Mouse (Mus musculus) adrenal gland, adult 2 months (tissue): ENCODE data around the gene Tipin. TPM values are rescaled to one million over a fixed set of nuclear protein-coding genes. Genes with fewer than 3 reads are reported as not detected.
"Not testable (repeated sequence)": the region's sequence is repeated elsewhere in the genome, so short reads cannot be mapped to it uniquely, and the experiment has no call there.

ENCODE experiments used
- DNase-seq: peaks from one replicate; pipeline ENCODE4 v3.0.0; 2021
- polyA plus RNA-seq: library from polyadenylated mRNA; depleted of rRNA; stranded (reverse); fragments of >200 nt; gene quantifications from 2 replicates; pipeline ENCODE4 v1.2.3, GENCODE M21; 2012
- total RNA-seq, 2 experiments: library from RNA; stranded (reverse); gene quantifications; 2 replicates each; pipeline ENCODE4 v1.2.3; 2021

The Tipin gene
- total and polyA plus RNA-seq, 3 experiments = 0.19 to 27.9 (median 10.2) TPM

DNA sequence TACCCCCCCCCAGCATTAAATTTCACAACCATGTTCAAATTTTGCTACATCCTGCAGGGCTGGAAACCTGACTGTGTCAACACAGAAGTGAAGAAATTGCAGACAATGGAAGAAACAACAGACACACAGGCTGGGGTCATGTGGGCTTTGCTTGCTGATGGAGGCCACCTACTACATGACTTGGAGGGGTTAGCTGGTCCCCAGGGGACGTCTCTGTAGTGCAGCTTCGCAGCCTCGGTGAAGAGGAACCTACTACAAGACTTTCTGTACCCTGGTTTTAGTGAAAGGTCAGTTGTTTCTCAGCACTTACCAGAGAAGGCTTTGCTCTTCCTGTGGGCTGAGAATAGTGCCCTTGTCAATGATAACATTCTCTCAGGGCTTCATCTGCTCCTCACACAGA lies 10.1 kb upstream of the Tipin start:
- DNase-seq = no peak

- DNase-seq = peak; percentile 24
Observed at GRCm38 (mm10) chr9:64272611-64273010, 8.8 kb upstream of the Tipin start.

DNA sequence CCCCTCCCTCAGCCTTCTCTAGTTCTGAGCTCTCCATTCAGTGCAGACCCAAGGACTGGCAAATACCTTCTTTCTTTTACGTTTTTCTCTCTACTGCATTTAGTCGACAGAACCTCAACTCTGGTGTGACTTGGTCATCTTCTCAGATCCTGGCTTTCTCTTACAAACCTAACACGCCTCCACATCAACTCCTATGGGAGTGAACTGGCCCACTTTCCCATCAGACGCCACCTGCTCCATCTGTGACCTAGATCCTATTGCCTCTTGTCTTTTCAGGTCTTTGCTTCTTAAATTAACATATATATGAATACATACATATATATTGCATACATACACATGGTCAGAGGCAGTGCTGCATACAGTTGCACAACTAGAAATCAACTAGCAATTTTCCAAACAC lies 7.6 kb upstream of the Tipin start:
- no peak for DNase-seq

GRCm38 (mm10) chr9:64274291-64274690 lies 7.1 kb upstream of the Tipin start:
- no peak for DNase-seq

- DNase-seq = no peak
Observed at GRCm38 (mm10) chr9:64274919-64275318, 6.5 kb upstream of the Tipin start.

DNA sequence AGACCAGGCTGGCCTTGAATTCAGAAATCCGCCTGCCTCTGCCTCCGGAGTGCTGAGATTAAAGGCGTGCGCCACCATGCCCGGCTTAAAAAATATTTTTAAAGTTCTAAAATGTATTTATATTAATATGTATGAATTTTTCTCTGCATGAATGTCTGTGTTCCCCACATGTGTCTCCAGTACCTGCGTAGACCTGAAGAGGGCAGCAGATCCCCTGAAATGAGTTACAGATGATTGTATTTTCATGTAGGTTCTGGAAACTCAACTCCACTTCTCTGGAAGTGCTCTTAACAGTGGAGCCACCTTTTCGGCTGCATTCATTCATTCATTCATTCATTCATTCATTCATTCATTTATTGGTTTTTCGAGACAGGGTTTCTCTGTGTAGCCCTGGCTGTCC lies 3.7 kb upstream of the Tipin start:
- DNase-seq = peak; percentile 59

GRCm38 (mm10) chr9:64278665-64279310 lies 2.6 kb upstream of the Tipin start:
- no peak for DNase-seq

DNA sequence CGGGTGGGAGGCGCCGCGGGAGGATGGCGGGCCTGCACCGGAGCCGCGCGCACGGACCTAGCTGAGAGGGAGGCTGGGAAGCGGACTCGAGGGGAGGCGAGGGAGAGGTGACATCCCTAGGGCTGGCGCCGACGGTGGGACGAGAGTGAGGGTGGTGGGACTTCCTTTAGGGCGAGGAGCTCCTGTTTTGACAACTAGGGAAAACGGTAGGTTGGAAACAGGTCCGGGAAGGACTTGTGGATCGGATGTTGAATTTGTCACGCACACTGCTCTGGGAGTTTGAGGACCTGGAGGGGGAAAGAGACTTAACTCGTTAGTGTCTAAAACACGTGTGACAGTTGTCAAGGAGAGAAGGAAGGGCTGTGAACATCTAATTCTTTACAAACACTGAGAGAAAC lies 399 bp downstream of the Tipin start:
- DNase-seq = no peak

- no peak for DNase-seq
Observed at GRCm38 (mm10) chr9:64282404-64282987, 1.1 kb downstream of the Tipin start.

GRCm38 (mm10) chr9:64303086-64303485 lies 21.7 kb downstream of the Tipin start:
- not testable (repeated sequence) for DNase-seq

- no peak for DNase-seq
Observed at GRCm38 (mm10) chr9:64306476-64307312, 25.3 kb downstream of the Tipin start.

- no peak for DNase-seq
Observed at GRCm38 (mm10) chr9:64310996-64311785, 29.8 kb downstream of the Tipin start.

DNA sequence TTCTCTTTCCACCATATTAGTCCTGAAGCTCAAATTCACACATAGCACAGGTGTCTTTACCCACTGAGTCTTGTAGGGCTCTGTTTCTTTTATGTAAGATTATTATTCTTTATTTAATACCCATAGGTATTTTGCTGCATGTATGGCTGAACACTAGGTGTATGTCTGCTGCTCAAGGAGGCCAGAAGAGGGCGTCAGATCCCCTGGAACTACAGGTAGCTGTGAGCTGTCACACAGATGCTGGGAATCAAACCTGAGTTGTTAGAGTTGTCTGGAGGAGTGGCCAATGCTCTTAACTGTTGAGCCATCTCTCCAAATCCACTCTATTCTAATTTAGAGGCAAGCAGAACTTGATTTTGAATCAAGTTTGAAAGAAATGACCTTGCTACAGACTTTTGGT lies 30.7 kb downstream of the Tipin start:
- no peak for DNase-seq

DNA sequence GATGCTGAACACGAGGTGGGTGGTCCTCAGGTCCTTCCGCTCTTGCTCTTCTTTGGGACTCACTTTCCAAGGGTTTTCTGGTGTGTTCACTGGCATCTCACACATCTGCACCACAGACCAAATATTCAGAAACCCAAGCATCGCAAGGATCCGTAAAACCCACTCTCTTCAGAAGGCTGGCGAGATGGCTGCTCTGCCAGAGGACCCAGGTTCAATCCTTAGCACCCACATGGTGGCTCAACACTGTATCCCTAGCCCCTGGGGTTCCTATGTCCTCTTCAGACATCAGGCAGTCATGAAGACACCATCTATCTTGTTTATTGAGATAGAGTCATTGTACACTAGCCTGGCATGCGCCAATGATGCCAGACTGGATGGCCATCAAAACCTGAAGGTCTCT lies 33.3 kb downstream of the Tipin start:
- no peak for DNase-seq

GRCm38 (mm10) chr9:64316986-64317385 lies 35.6 kb downstream of the Tipin start:
- DNase-seq = no peak

DNA sequence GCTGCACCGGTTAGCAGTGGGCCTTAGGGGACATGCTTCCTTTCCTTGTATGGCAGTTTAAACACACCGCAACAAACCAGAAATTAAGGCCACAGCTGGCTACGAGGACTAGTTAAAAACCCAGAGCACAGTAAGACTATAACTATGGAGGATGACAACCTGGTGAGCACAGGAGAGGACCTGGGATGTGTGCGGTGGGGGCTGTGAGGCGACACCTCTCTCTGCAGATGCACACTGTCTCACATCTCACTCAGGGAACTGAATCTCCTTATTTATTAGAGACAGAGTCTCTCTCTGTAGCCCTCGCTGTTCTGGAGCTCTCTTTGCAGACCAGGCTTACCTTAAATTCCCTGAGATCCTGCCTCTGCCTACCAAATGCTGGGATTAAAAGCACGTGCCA lies 42.6 kb downstream of the Tipin start:
- no peak for DNase-seq

GRCm38 (mm10) chr9:64335825-64336224 lies 54.4 kb downstream of the Tipin start:
- DNase-seq = no peak

DNA sequence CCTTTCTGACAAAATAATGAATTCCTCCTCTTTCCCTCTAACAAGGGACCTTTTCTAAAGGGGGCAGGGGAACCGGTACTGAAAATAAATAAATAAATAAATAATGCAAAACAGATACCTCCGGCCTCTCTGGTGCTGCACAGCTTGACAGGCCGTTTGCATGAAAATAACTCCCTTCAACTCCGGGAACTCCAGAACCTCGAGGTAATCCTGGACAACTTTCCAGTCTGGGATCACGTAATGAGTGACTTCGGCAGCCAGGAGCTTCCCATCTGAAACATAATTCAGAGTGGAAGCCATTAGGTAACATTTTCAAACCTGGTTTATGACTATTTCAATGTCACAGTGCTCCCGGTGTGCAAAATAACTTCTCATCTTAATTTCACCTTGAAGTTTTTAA lies 58.0 kb downstream of the Tipin start:
- no peak for DNase-seq

DNA sequence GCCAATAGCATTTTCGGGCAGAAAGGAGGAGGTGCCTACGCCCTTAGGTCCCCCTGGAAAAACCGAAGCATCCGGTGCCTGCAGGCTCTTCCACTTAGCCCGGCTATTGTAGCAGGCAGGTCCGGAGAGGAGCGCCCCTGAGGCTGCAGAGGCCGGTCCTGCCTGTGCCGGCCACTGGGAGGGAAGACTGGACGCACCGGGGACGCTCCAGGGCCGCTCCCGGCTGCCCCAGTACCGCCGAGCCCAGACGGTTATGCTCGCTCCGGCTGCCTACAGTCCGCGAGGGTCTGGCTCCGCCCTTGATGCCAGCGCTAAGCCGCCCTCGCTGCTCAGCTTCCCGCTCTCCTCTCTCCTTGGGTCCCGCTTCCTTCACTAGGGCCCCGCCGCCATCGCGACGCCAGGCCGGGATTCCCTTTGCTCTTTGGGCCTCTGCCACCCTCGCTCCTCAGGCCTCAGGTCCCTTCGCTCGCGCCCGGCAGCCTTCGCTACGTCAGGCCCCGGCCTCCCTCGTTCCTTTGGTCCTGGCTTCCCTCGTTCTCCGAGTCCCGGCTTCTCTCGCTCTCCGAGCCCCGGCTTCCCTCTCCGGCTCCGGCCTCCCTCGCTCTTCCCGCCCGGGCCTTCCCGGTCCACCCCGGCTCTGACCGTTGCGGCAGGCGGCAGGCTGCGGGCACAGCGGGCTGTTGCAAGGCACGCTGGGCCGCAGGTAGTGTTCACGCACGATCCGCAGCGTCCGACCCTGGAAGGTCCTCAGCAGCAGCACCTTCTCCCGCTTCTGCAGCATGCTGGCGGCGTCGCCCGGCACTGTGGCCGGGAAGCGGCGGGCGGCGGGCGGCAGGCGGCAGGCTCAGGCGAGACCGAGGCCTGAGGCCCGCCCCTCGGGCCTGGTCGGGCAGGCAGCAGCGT lies 59.2 kb downstream of the Tipin start:
- DNase-seq = peak; percentile 87

GRCm38 (mm10) chr9:64341254-64341566 lies 59.8 kb downstream of the Tipin start, which contains the start of gene Dis3l:
TSS of gene Dis3l (minus strand) at chr9:64341288.
- no peak for DNase-seq

DNA sequence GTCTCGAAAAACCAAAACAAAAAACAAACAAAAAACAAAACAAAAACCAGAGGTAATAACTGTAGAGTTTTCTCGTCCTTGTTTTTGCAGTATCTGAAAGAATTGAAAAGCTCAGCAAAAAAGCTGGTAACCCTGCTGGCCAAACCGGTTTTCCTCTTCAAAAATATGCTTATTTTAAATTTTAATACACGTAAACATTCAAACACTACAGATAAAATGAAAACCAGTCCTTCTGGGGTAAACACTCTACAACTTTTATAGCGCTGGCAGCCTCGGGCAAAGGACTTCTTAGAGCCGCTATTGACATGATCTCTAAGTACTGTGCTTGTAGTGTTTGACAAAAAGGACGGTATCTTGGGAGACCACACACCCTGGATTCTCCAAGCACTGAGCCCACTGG lies 60.3 kb downstream of the Tipin start:
- DNase-seq = no peak

DNA sequence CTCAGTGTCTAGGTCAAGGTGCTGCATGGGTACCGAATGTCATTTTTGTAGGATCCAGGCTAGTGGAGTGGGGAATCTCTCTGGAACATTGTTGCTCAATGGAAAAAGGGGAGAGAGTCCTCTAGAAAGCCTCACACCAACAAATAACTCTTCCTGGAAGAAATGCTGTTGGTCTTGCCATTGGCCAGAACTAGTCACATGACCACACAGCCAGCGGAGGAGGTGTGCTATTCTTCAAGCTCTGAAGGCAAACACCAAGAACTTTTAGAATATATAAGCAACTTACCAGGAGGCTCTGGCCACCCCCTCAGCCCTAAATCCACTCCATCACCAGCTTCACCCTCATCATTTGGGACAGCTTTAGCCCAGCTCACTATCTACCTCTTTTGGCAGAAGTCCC lies 62.3 kb downstream of the Tipin start:
- DNase-seq = no peak
